Mouse (Mus musculus) hindbrain, embryonic 16.5 days (tissue): Measurements from ENCODE around the gene Drd3. TPM values are rescaled to one million over a fixed set of nuclear protein-coding genes. Genes with fewer than 3 reads are reported as not detected.
A peak's percentile ranks its signal among the peaks of the same experiment; 100 is the strongest.

Source experiments
- ATAC-seq: fragments of 200-750 bp; cut with Nextera tagmentation; 2 replicates; pipeline ENCODE4 v1.8.0; 2017; ENCODE audit warnings: moderate TSS enrichment, moderate library complexity
- H3K27ac ChIP-seq: fragments of 300-500 bp; sonication (generic); 2 replicates; pipeline ENCODE4 v1.5.1; 2014; ENCODE audit warnings: low read depth, mild to moderate bottlenecking, control low read depth, low read length, moderate library complexity
- H3K27me3 ChIP-seq: fragments of 300-500 bp; sonication (generic); replicated peaks from 2 replicates; pipeline ENCODE4 v1.6.1; 2014; ENCODE audit warnings: low read length; ENCODE audit not compliant: control insufficient read depth, insufficient read depth
- H3K36me3 ChIP-seq: fragments of 300-500 bp; sonication (generic); 2 replicates; pipeline ENCODE4 v1.6.1; 2014; ENCODE audit warnings: mild to moderate bottlenecking, low read length, moderate library complexity, mixed read lengths; ENCODE audit not compliant: control insufficient read depth, insufficient read depth
- H3K4me1 ChIP-seq: fragments of 300-500 bp; sonication (generic); 2 replicates; pipeline ENCODE4 v1.6.1; 2014; ENCODE audit warnings: low read depth, low read length; ENCODE audit not compliant: control insufficient read depth, insufficient read depth
- H3K4me2 ChIP-seq: fragments of 300-500 bp; sonication (generic); 2 replicates; pipeline ENCODE4 v1.6.1; 2014; ENCODE audit warnings: mild to moderate bottlenecking, low read length, control low read depth, moderate library complexity
- H3K4me3 ChIP-seq: fragments of 300-500 bp; sonication (generic); 2 replicates; pipeline ENCODE4 v1.5.1; 2014; ENCODE audit warnings: mild to moderate bottlenecking, low read length, control low read depth, moderate library complexity
- H3K9ac ChIP-seq: fragments of 300-500 bp; sonication (generic); 2 replicates; pipeline ENCODE4 v1.6.1; 2014; ENCODE audit warnings: low read depth, mild to moderate bottlenecking, control low read depth, low read length, moderate library complexity
- H3K9me3 ChIP-seq: fragments of 300-500 bp; sonication (generic); 2 replicates; pipeline ENCODE4 v1.6.1; 2014; ENCODE audit warnings: mild to moderate bottlenecking, low read length, moderate library complexity; ENCODE audit not compliant: control insufficient read depth
- WGBS: fragments of 180-500 bp; shearing (Covaris S2); extraction: QIAGEN DNeasy Blood & Tissue Kit; methylation state at CpG from one replicate; pipeline ENCODE4 v1.1.7; 2014; 5-methylcytosine and 5-hydroxymethylcytosine counted together
- polyA plus RNA-seq: library from polyadenylated mRNA; unstranded; fragments of >200 nt; fragmentation: Nextera tagmentation; extraction: Ambion mirVana; gene quantifications from 2 replicates; pipeline ENCODE4 v1.2.1, GENCODE M21; 2015

Gene Drd3
- polyA plus RNA-seq, 1 experiment from 2014 or later: not detected

GRCm38 (mm10) chr16:43776886-43777285 is 23.1 kb downstream of the Drd3 start:
- Histone ChIP-seq H3K4me1 (no peaks in the 10 kb centered on the region), H3K9me3 (no peaks in the 10 kb centered on the region), H3K36me3 (no peaks in the 10 kb centered on the region), H3K27ac (no peak overlapping the region), H3K9ac (no peak overlapping the region), H3K4me2 (no peak overlapping the region), H3K27me3 (no peaks in the 10 kb centered on the region), H3K4me3 (no peak overlapping the region)
- 87% methylated on average over 3 of the region's 3 CpGs for WGBS
- ATAC-seq: no peak

- H3K4me3 ChIP-seq: no peak overlapping the region
- peaks cover 9% of the 10 kb centered on the region for H3K4me1 ChIP-seq
- no peaks in the 10 kb centered on the region for H3K27me3 ChIP-seq
- H3K9ac ChIP-seq: no peak overlapping the region
- no peak overlapping the region for H3K27ac ChIP-seq
- peaks cover 4% of the 10 kb centered on the region for H3K9me3 ChIP-seq
- no peak; the same call in 1 of the 2 replicates for ATAC-seq
- H3K4me2 ChIP-seq: no peak overlapping the region
- H3K36me3 ChIP-seq: no peaks in the 10 kb centered on the region
- 26% methylated on average over 4 of the region's 4 CpGs for WGBS
Observed at GRCm38 (mm10) chr16:43799541-43799940, 45.7 kb downstream of the Drd3 start.

GRCm38 (mm10) chr16:43800119-43800721 is 46.4 kb downstream of the Drd3 start:
- Histone ChIP-seq H3K27ac (no peak overlapping the region), H3K27me3 (no peaks in the 10 kb centered on the region), H3K9me3 (peaks cover 4% of the 10 kb centered on the region), H3K4me3 (no peak overlapping the region), H3K4me1 (peaks cover 9% of the 10 kb centered on the region), H3K9ac (peak overlapping the region; percentile 51), H3K36me3 (no peaks in the 10 kb centered on the region), H3K4me2 (peak overlapping the region; percentile 32; the same call in 1 of the 2 replicates)
- 10% methylated on average over 13 of the region's 13 CpGs for WGBS
- peak; percentile 26; the same call in 1 of the 2 replicates for ATAC-seq

- H3K4me2 ChIP-seq: no peak overlapping the region
- no peak overlapping the region for H3K27ac ChIP-seq
- H3K27me3 ChIP-seq: no peaks in the 10 kb centered on the region
- H3K36me3 ChIP-seq: no peaks in the 10 kb centered on the region
- H3K4me3 ChIP-seq: no peak overlapping the region
- H3K9me3 ChIP-seq: peaks cover 4% of the 10 kb centered on the region
- H3K9ac ChIP-seq: no peak overlapping the region
- peaks cover 9% of the 10 kb centered on the region for H3K4me1 ChIP-seq
- ATAC-seq: no peak
- WGBS: 54% methylated on average over 3 of the region's 3 CpGs
Observed at GRCm38 (mm10) chr16:43801137-43801536, 47.3 kb downstream of the Drd3 start.

GRCm38 (mm10) chr16:43801791-43802307 is 48.0 kb downstream of the Drd3 start:
- H3K4me3 ChIP-seq: peak overlapping the region; percentile 41
- peaks cover 9% of the 10 kb centered on the region for H3K4me1 ChIP-seq
- ATAC-seq: peak; percentile 88
- H3K4me2 ChIP-seq: peak overlapping the region; percentile 69
- no peaks in the 10 kb centered on the region for H3K36me3 ChIP-seq
- 0 out of 2 replicates have a peak overlapping the region, but pooled peaks have one; percentile 6 for H3K27ac ChIP-seq
- H3K27me3 ChIP-seq: no peaks in the 10 kb centered on the region
- H3K9ac ChIP-seq: peak overlapping the region; percentile 36
- WGBS: 3% methylated on average over 17 of the region's 18 CpGs
- peaks cover under 1% of the 10 kb centered on the region for H3K9me3 ChIP-seq

GRCm38 (mm10) chr16:43802466-43802865 is 48.6 kb downstream of the Drd3 start:
- no peaks in the 10 kb centered on the region for H3K36me3 ChIP-seq
- H3K4me1 ChIP-seq: peaks cover 9% of the 10 kb centered on the region
- WGBS: 52% methylated on average over 5 of the region's 5 CpGs
- ATAC-seq: no peak
- H3K4me3 ChIP-seq: no peak overlapping the region
- H3K27me3 ChIP-seq: no peaks in the 10 kb centered on the region
- H3K9ac ChIP-seq: no peak overlapping the region
- H3K27ac ChIP-seq: no peak overlapping the region
- H3K4me2 ChIP-seq: no peak overlapping the region
- H3K9me3 ChIP-seq: no peaks in the 10 kb centered on the region

- Histone ChIP-seq H3K9me3 (no peaks in the 10 kb centered on the region), H3K9ac (no peak overlapping the region), H3K36me3 (no peaks in the 10 kb centered on the region), H3K27me3 (no peaks in the 10 kb centered on the region), H3K4me2 (no peak overlapping the region), H3K27ac (no peak overlapping the region), H3K4me3 (no peak overlapping the region), H3K4me1 (peaks cover 9% of the 10 kb centered on the region)
- WGBS: 87% methylated on average over 6 of the region's 6 CpGs
- no peak for ATAC-seq
Observed at GRCm38 (mm10) chr16:43804364-43804763, 50.5 kb downstream of the Drd3 start.

- ATAC-seq: no peak
- H3K27me3 ChIP-seq: no peaks in the 10 kb centered on the region
- no peaks in the 10 kb centered on the region for H3K36me3 ChIP-seq
- no peak overlapping the region for H3K27ac ChIP-seq
- 76% methylated on average over 16 of the region's 16 CpGs for WGBS
- H3K4me1 ChIP-seq: no peaks in the 10 kb centered on the region
- no peaks in the 10 kb centered on the region for H3K9me3 ChIP-seq
- H3K4me3 ChIP-seq: no peak overlapping the region
- H3K9ac ChIP-seq: no peak overlapping the region
- no peak overlapping the region for H3K4me2 ChIP-seq
Observed at GRCm38 (mm10) chr16:43807048-43807447, 53.2 kb downstream of the Drd3 start.

GRCm38 (mm10) chr16:43809429-43809828 is 55.6 kb downstream of the Drd3 start:
- Histone ChIP-seq H3K9me3 (no peaks in the 10 kb centered on the region), H3K27me3 (no peaks in the 10 kb centered on the region), H3K4me1 (no peaks in the 10 kb centered on the region), H3K36me3 (no peaks in the 10 kb centered on the region), H3K4me2 (no peak overlapping the region), H3K4me3 (no peak overlapping the region), H3K9ac (no peak overlapping the region), H3K27ac (no peak overlapping the region)
- no peak for ATAC-seq
- WGBS: 89% methylated on average over 2 of the region's 2 CpGs
